Mouse (Mus musculus) heart, embryonic 10.5 days (tissue): ENCODE measurements at regions not wholly inside any gene's neighbourhood (a gene's known extent, or its start where the extent isn't known, plus 50 kb on each side); places are given as distances from the start of the nearest gene placed in this dataset.

ENCODE experiments used
- DNase-seq: peaks from one replicate; pipeline ENCODE4 v3.0.0-alpha.2; 2017; ENCODE audit warnings: low spot score
- H3K27ac ChIP-seq: fragments of 300-500 bp; sonication (generic); 2 replicates; pipeline ENCODE4 v1.5.1; 2016; ENCODE audit warnings: mild to moderate bottlenecking
- H3K27me3 ChIP-seq: fragments of 300-500 bp; sonication (generic); 2 replicates; pipeline ENCODE4 v1.6.1; 2016; ENCODE audit warnings: mild to moderate bottlenecking; ENCODE audit not compliant: poor library complexity, insufficient read depth, severe bottlenecking
- H3K36me3 ChIP-seq: fragments of 300-500 bp; sonication (generic); 2 replicates; pipeline ENCODE4 v1.6.1; 2016; ENCODE audit warnings: mild to moderate bottlenecking, moderate library complexity
- H3K4me1 ChIP-seq: fragments of 300-500 bp; sonication (generic); 2 replicates; pipeline ENCODE4 v1.6.1; 2016; ENCODE audit warnings: mild to moderate bottlenecking
- H3K4me3 ChIP-seq: fragments of 300-500 bp; sonication (generic); 2 replicates; pipeline ENCODE4 v1.5.1; 2016; ENCODE audit warnings: mild to moderate bottlenecking, moderate library complexity
- H3K9me3 ChIP-seq: fragments of 300-500 bp; sonication (generic); 2 replicates; pipeline ENCODE4 v1.6.1; 2016; ENCODE audit warnings: mild to moderate bottlenecking, moderate library complexity
- WGBS: fragments of 180-500 bp; shearing (Covaris S2); methylation state at CpG from one replicate; pipeline ENCODE4 v1.1.7; 2016; 5-methylcytosine and 5-hydroxymethylcytosine counted together

- no peaks in the 10 kb centered on the region for H3K27me3 ChIP-seq
- H3K4me3 ChIP-seq: no peak overlapping the region
- H3K27ac ChIP-seq: no peak overlapping the region
- no peaks in the 10 kb centered on the region for H3K4me1 ChIP-seq
- H3K36me3 ChIP-seq: no peaks in the 10 kb centered on the region
- no peak for DNase-seq
- WGBS: 82% methylated on average over 7 of the region's 7 CpGs
- H3K9me3 ChIP-seq: no peaks in the 10 kb centered on the region
These were observed 228.2 kb upstream of the Robo2 start for GRCm38 (mm10) chr16:74639805-74640204.

GRCm38 (mm10) chr16:74637638-74638037, 226.0 kb upstream of the Robo2 start:
- no peak for DNase-seq
- no peaks in the 10 kb centered on the region for H3K27me3 ChIP-seq
- H3K9me3 ChIP-seq: no peaks in the 10 kb centered on the region
- H3K4me1 ChIP-seq: no peaks in the 10 kb centered on the region
- no peak overlapping the region for H3K4me3 ChIP-seq
- no peak overlapping the region for H3K27ac ChIP-seq
- H3K36me3 ChIP-seq: no peaks in the 10 kb centered on the region
- 81% methylated on average over 5 of the region's 5 CpGs for WGBS

GRCm38 (mm10) chr16:74625783-74626182, 214.2 kb upstream of the Robo2 start:
- Histone ChIP-seq H3K36me3 (no peaks in the 10 kb centered on the region), H3K27me3 (no peaks in the 10 kb centered on the region), H3K4me3 (no peak overlapping the region), H3K4me1 (no peaks in the 10 kb centered on the region), H3K27ac (no peak overlapping the region), H3K9me3 (no peaks in the 10 kb centered on the region)
- no peak for DNase-seq
- WGBS: 76% methylated on average over 2 of the region's 2 CpGs

DNA sequence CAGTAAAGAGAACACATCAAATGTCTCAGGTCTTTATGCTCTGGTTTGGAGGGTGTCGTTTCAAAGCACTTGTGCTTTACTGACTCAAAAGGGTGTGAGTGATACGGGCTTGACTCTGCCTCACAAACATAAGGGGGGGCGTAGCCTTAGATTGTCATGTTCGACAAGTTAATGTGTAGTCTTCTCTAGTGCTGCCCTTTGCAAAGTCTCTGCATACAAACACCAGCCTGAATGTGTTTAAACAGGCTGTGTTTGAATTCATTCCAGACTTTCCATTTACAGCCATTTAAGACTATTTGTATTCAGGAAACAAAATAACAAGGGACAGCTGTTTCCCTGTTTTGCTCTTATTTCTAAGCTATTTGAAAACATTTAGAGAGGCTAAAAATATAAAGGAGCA, 200.4 kb upstream of the Robo2 start:
- Histone ChIP-seq H3K27me3 (no peaks in the 10 kb centered on the region), H3K9me3 (no peaks in the 10 kb centered on the region), H3K4me3 (no peak overlapping the region), H3K4me1 (no peaks in the 10 kb centered on the region), H3K27ac (no peak overlapping the region), H3K36me3 (no peaks in the 10 kb centered on the region)
- no peak for DNase-seq
- WGBS: 61% methylated on average over 4 of the region's 4 CpGs

GRCm38 (mm10) chr16:74609564-74609963, 197.9 kb upstream of the Robo2 start:
- Histone ChIP-seq H3K4me3 (no peak overlapping the region), H3K4me1 (no peaks in the 10 kb centered on the region), H3K27ac (no peak overlapping the region), H3K36me3 (no peaks in the 10 kb centered on the region), H3K27me3 (no peaks in the 10 kb centered on the region), H3K9me3 (no peaks in the 10 kb centered on the region)
- WGBS: 81% methylated on average over 4 of the region's 4 CpGs
- no peak for DNase-seq

GRCm38 (mm10) chr16:74598361-74598760, 186.7 kb upstream of the Robo2 start:
- Histone ChIP-seq H3K4me1 (no peaks in the 10 kb centered on the region), H3K27ac (no peak overlapping the region), H3K36me3 (no peaks in the 10 kb centered on the region), H3K27me3 (no peaks in the 10 kb centered on the region), H3K4me3 (no peak overlapping the region), H3K9me3 (no peaks in the 10 kb centered on the region)
- 76% methylated on average over 1 of the region's 1 CpGs for WGBS
- DNase-seq: no peak

- 68% methylated on average over 4 of the region's 4 CpGs for WGBS
- H3K4me3 ChIP-seq: no peak overlapping the region
- H3K27me3 ChIP-seq: no peaks in the 10 kb centered on the region
- H3K9me3 ChIP-seq: no peaks in the 10 kb centered on the region
- no peak for DNase-seq
- no peaks in the 10 kb centered on the region for H3K36me3 ChIP-seq
- no peaks in the 10 kb centered on the region for H3K4me1 ChIP-seq
- no peak overlapping the region for H3K27ac ChIP-seq
These were observed 186.2 kb upstream of the Robo2 start for GRCm38 (mm10) chr16:74597735-74598340.

- WGBS: 89% methylated on average over 4 of the region's 4 CpGs
- H3K9me3 ChIP-seq: no peaks in the 10 kb centered on the region
- DNase-seq: no peak
These were observed 180.3 kb upstream of the Robo2 start for GRCm38 (mm10) chr16:74591896-74592295.

GRCm38 (mm10) chr16:74582645-74583423, 171.2 kb upstream of the Robo2 start:
- WGBS: 85% methylated on average over 4 of the region's 4 CpGs
- H3K9me3 ChIP-seq: no peaks in the 10 kb centered on the region

More at GRCm38 (mm10) chr16:74591896-74592295, 180.3 kb upstream of the Robo2 start:
- no peak overlapping the region for H3K4me3 ChIP-seq
- no peak overlapping the region for H3K27ac ChIP-seq
- no peaks in the 10 kb centered on the region for H3K36me3 ChIP-seq
- H3K4me1 ChIP-seq: no peaks in the 10 kb centered on the region
- no peaks in the 10 kb centered on the region for H3K27me3 ChIP-seq

DNA sequence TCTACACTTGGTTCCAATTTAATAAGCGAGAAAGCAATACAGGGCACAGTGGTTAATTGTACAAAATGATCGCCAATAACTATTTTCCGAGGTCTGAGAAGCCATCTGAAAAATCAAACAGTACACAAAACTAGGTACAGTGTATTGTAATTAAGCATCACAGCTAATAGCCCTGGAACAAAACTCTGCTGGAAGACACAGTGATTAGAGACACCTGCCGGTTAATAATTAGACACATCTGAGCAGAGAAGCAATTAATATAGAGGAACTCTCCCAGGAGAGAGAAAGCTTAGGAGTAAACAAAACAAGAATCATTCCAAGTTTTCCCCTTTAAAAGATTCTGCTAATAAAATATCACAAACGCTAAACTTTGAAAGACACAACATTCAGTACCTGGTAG, 136.7 kb upstream of the Robo2 start:
- Histone ChIP-seq H3K36me3 (no peaks in the 10 kb centered on the region), H3K4me3 (no peak overlapping the region), H3K4me1 (no peaks in the 10 kb centered on the region), H3K9me3 (no peaks in the 10 kb centered on the region), H3K27ac (no peak overlapping the region), H3K27me3 (no peaks in the 10 kb centered on the region)
- DNase-seq: no peak
- 86% methylated on average over 5 of the region's 5 CpGs for WGBS

More at GRCm38 (mm10) chr16:74582645-74583423, 171.2 kb upstream of the Robo2 start:
- Histone ChIP-seq H3K4me3 (no peak overlapping the region), H3K27me3 (no peaks in the 10 kb centered on the region), H3K27ac (no peak overlapping the region), H3K4me1 (no peaks in the 10 kb centered on the region), H3K36me3 (no peaks in the 10 kb centered on the region)
- DNase-seq: no peak

GRCm38 (mm10) chr16:74530531-74530930, 118.9 kb upstream of the Robo2 start:
- Histone ChIP-seq H3K4me3 (no peak overlapping the region), H3K36me3 (no peaks in the 10 kb centered on the region), H3K27me3 (no peaks in the 10 kb centered on the region), H3K27ac (no peak overlapping the region), H3K9me3 (no peaks in the 10 kb centered on the region), H3K4me1 (no peaks in the 10 kb centered on the region)
- no peak for DNase-seq
- WGBS: 73% methylated on average over 2 of the region's 2 CpGs

GRCm38 (mm10) chr16:74528245-74528644, 116.6 kb upstream of the Robo2 start:
- no peak overlapping the region for H3K27ac ChIP-seq
- no peak for DNase-seq
- no peak overlapping the region for H3K4me3 ChIP-seq
- H3K4me1 ChIP-seq: no peaks in the 10 kb centered on the region
- no peaks in the 10 kb centered on the region for H3K27me3 ChIP-seq
- WGBS: 18% methylated on average over 3 of the region's 3 CpGs
- H3K36me3 ChIP-seq: no peaks in the 10 kb centered on the region
- no peaks in the 10 kb centered on the region for H3K9me3 ChIP-seq

GRCm38 (mm10) chr16:74526521-74526920, 114.9 kb upstream of the Robo2 start:
- 63% methylated on average over 1 of the region's 1 CpGs for WGBS
- Histone ChIP-seq H3K27ac (no peak overlapping the region), H3K4me1 (no peaks in the 10 kb centered on the region), H3K9me3 (no peaks in the 10 kb centered on the region), H3K27me3 (no peaks in the 10 kb centered on the region), H3K36me3 (no peaks in the 10 kb centered on the region), H3K4me3 (no peak overlapping the region)
- DNase-seq: no peak
